Mouse (Mus musculus) splenic B cell, adult 2 months (primary cell): Measurements from ENCODE around the gene Gm4353.
"Not testable (repeated sequence)": the region's sequence is repeated elsewhere in the genome, so short reads cannot be mapped to it uniquely, and the experiment has no call there.

Experiments
- DNase-seq: peaks from one replicate; pipeline ENCODE4 v3.0.0-alpha.2; 2011; ENCODE audit warnings: low read depth, low spot score
- H3K27me3 ChIP-seq: 2 replicates; pipeline ENCODE4 v1.6.1; 2012; ENCODE audit warnings: mild to moderate bottlenecking, low read length, moderate library complexity, mixed read lengths; ENCODE audit not compliant: control insufficient read depth, poor library complexity, insufficient read depth, severe bottlenecking
- H3K36me3 ChIP-seq: 2 replicates; pipeline ENCODE4 v1.6.1; 2012; ENCODE audit warnings: mild to moderate bottlenecking, low read length, moderate library complexity, mixed read lengths; ENCODE audit not compliant: control insufficient read depth, poor library complexity, insufficient read depth, severe bottlenecking

Gene Gm4353

GRCm38 (mm10) chr7:116084366-116084765 lies at the start of gene Gm4353:
Gm4353 (minus strand) TSS chr7:116084635.
- not testable (repeated sequence) for H3K27me3 ChIP-seq, DNase-seq, H3K36me3 ChIP-seq

GRCm38 (mm10) chr7:116132078-116132477 lies 47.6 kb upstream of the Gm4353 start:
- Histone ChIP-seq H3K36me3 (no peaks in the 10 kb centered on the region), H3K27me3 (no peaks in the 10 kb centered on the region)
- peak; percentile 65 for DNase-seq

GRCm38 (mm10) chr7:116131390-116131789 lies 47.0 kb upstream of the Gm4353 start:
- no peaks in the 10 kb centered on the region for H3K27me3 ChIP-seq
- no peak for DNase-seq

GRCm38 (mm10) chr7:116129374-116129773 lies 44.9 kb upstream of the Gm4353 start:
- H3K36me3 ChIP-seq, result no peaks in the 10 kb centered on the region
- H3K27me3 ChIP-seq, result no peaks in the 10 kb centered on the region
- DNase-seq, result no peak

More at GRCm38 (mm10) chr7:116131390-116131789, 47.0 kb upstream of the Gm4353 start:
- no peaks in the 10 kb centered on the region for H3K36me3 ChIP-seq

- H3K27me3 ChIP-seq, result no peaks in the 10 kb centered on the region
- no peak for DNase-seq
- H3K36me3 ChIP-seq, result no peaks in the 10 kb centered on the region
These were observed 43.9 kb upstream of the Gm4353 start for GRCm38 (mm10) chr7:116128286-116128685.

GRCm38 (mm10) chr7:116127052-116127451 lies 42.6 kb upstream of the Gm4353 start:
- no peaks in the 10 kb centered on the region for H3K36me3 ChIP-seq
- no peaks in the 10 kb centered on the region for H3K27me3 ChIP-seq
- no peak for DNase-seq

- DNase-seq, result no peak
- Histone ChIP-seq H3K36me3 (no peaks in the 10 kb centered on the region), H3K27me3 (no peaks in the 10 kb centered on the region)
These were observed 41.2 kb upstream of the Gm4353 start for GRCm38 (mm10) chr7:116125671-116126070.

- Histone ChIP-seq H3K27me3 (no peaks in the 10 kb centered on the region), H3K36me3 (no peaks in the 10 kb centered on the region)
- no peak for DNase-seq
These were observed 39.6 kb upstream of the Gm4353 start for GRCm38 (mm10) chr7:116124057-116124456.

GRCm38 (mm10) chr7:116123597-116123985 lies 39.2 kb upstream of the Gm4353 start:
- DNase-seq, result no peak
- Histone ChIP-seq H3K27me3 (no peaks in the 10 kb centered on the region), H3K36me3 (no peaks in the 10 kb centered on the region)

- DNase-seq, result no peak
- Histone ChIP-seq H3K36me3 (no peaks in the 10 kb centered on the region), H3K27me3 (no peaks in the 10 kb centered on the region)
These were observed 38.7 kb upstream of the Gm4353 start for GRCm38 (mm10) chr7:116122981-116123596.

GRCm38 (mm10) chr7:116121202-116121601 lies 36.8 kb upstream of the Gm4353 start:
- H3K36me3 ChIP-seq, result no peaks in the 10 kb centered on the region
- no peak for DNase-seq

GRCm38 (mm10) chr7:116120737-116121136 lies 36.3 kb upstream of the Gm4353 start:
- no peaks in the 10 kb centered on the region for H3K27me3 ChIP-seq
- H3K36me3 ChIP-seq, result no peaks in the 10 kb centered on the region
- DNase-seq, result no peak

More at GRCm38 (mm10) chr7:116121202-116121601, 36.8 kb upstream of the Gm4353 start:
- H3K27me3 ChIP-seq, result no peaks in the 10 kb centered on the region

- no peak for DNase-seq
- Histone ChIP-seq H3K36me3 (no peaks in the 10 kb centered on the region), H3K27me3 (no peaks in the 10 kb centered on the region)
These were observed 34.9 kb upstream of the Gm4353 start for GRCm38 (mm10) chr7:116119306-116119857.

- DNase-seq, result no peak
- H3K27me3 ChIP-seq, result no peaks in the 10 kb centered on the region
These were observed 31.6 kb upstream of the Gm4353 start for GRCm38 (mm10) chr7:116115991-116116390.

GRCm38 (mm10) chr7:116115216-116115930 lies 30.9 kb upstream of the Gm4353 start:
- DNase-seq, result no peak
- Histone ChIP-seq H3K27me3 (no peaks in the 10 kb centered on the region), H3K36me3 (no peaks in the 10 kb centered on the region)

More at GRCm38 (mm10) chr7:116115991-116116390, 31.6 kb upstream of the Gm4353 start:
- H3K36me3 ChIP-seq, result no peaks in the 10 kb centered on the region
